Mouse (Mus musculus) ovary, postnatal 36 days (tissue): ENCODE measurements around the gene Nudt14.
A peak's percentile ranks its signal among the peaks of the same experiment; 100 is the strongest.

Source experiments
- DNase-seq: peaks from one replicate; pipeline ENCODE4 v3.0.0; 2022; ENCODE audit warnings: low spot score, mixed read lengths

Nudt14 gene

GRCm38 (mm10) chr12:112950040-112950760 is 8.3 kb upstream of the Nudt14 start:
- peak; percentile 88 for DNase-seq

- DNase-seq, result no peak
These were observed 5.4 kb upstream of the Nudt14 start for GRCm38 (mm10) chr12:112947307-112947706.

GRCm38 (mm10) chr12:112943669-112944068 is 1.7 kb upstream of the Nudt14 start:
- no peak for DNase-seq

- peak; percentile 50 for DNase-seq
These were observed 658 bp downstream of the Nudt14 start for GRCm38 (mm10) chr12:112941156-112941775.

- DNase-seq, result no peak
These were observed 1.2 kb downstream of the Nudt14 start for GRCm38 (mm10) chr12:112940710-112941109.

- DNase-seq, result no peak
These were observed 1.7 kb downstream of the Nudt14 start for GRCm38 (mm10) chr12:112940238-112940637.

- DNase-seq, result no peak
These were observed 2.9 kb downstream of the Nudt14 start for GRCm38 (mm10) chr12:112938873-112939565.

GRCm38 (mm10) chr12:112938366-112938765 is 3.6 kb downstream of the Nudt14 start:
- DNase-seq, result no peak

GRCm38 (mm10) chr12:112937906-112938305 is 4.0 kb downstream of the Nudt14 start:
- no peak for DNase-seq

- no peak for DNase-seq
These were observed 9.3 kb downstream of the Nudt14 start for GRCm38 (mm10) chr12:112932647-112933046.

- peak; percentile 58 for DNase-seq
These were observed 12.2 kb downstream of the Nudt14 start, which contains the start of gene Jag2 for GRCm38 (mm10) chr12:112929562-112930352. TSS of gene Jag2 (minus strand) at chr12:112929776.

- peak; percentile 33 for DNase-seq
These were observed 13.3 kb downstream of the Nudt14 start for GRCm38 (mm10) chr12:112928401-112929241.

- DNase-seq, result no peak
These were observed 14.7 kb downstream of the Nudt14 start for GRCm38 (mm10) chr12:112927265-112927664.

GRCm38 (mm10) chr12:112925950-112926349 is 16.0 kb downstream of the Nudt14 start:
- no peak for DNase-seq

GRCm38 (mm10) chr12:112922541-112922940 is 19.4 kb downstream of the Nudt14 start:
- DNase-seq, result no peak

- DNase-seq, result no peak
These were observed 20.4 kb downstream of the Nudt14 start for GRCm38 (mm10) chr12:112921518-112921917.

GRCm38 (mm10) chr12:112917906-112918305 is 24.0 kb downstream of the Nudt14 start:
- no peak for DNase-seq

GRCm38 (mm10) chr12:112917486-112917885 is 24.4 kb downstream of the Nudt14 start:
- DNase-seq, result no peak

GRCm38 (mm10) chr12:112916698-112917400 is 25.1 kb downstream of the Nudt14 start:
- DNase-seq, result no peak

GRCm38 (mm10) chr12:112915587-112915986 is 26.3 kb downstream of the Nudt14 start:
- DNase-seq, result no peak

GRCm38 (mm10) chr12:112914527-112914926 is 27.4 kb downstream of the Nudt14 start:
- no peak for DNase-seq
